Mouse (Mus musculus) heart, postnatal 0 days (tissue): ENCODE measurements around the gene Aloxe3.

Experiments used
- CTCF ChIP-seq: IDR thresholded peaks from 2 replicates; pipeline ENCODE4 v1.5.1; 2016; ENCODE audit warnings: antibody characterized with exemption, control low read depth, low read depth
- EP300 ChIP-seq: IDR thresholded peaks from 2 replicates; pipeline ENCODE4 v1.6.1; 2016; ENCODE audit warnings: antibody characterized with exemption, low read depth

- no peak for TF ChIP-seq CTCF
- no peak for TF ChIP-seq EP300
Observed at GRCm38 (mm10) chr11:69106842-69107241, 18.9 kb upstream of the Aloxe3 start.
